Mouse (Mus musculus): ENCODE measurements at regions not wholly inside any gene's neighbourhood (a gene's known extent, or its start where the extent isn't known, plus 50 kb on each side); places are given as distances from the start of the nearest gene placed in this dataset.

GRCm38 (mm10) chr1:75704832-75705650 lies 159.0 kb downstream of the Slc4a3 start:
- H3K4me3 ChIP-seq (ENCODE audit: low read depth, low read length), result no peak overlapping the region
- H3K27me3 ChIP-seq (ENCODE audit: insufficient read depth, low read length), result no peaks in the 10 kb centered on the region
- ATAC-seq (ENCODE audit: low FRiP score) (no peak), DNase-seq (ENCODE audit: low spot score) (peak; percentile 19)
- TF ChIP-seq CTCF (IDR thresholded peaks at IDR 0.05), result no peak
- no peak overlapping the region for H3K9ac ChIP-seq (replicated peaks; ENCODE audit: low read length, poor library complexity, severe bottlenecking)
- H3K27ac ChIP-seq (ENCODE audit: low read depth, low read length), result no peak overlapping the region
- H3K9me3 ChIP-seq (ENCODE audit: low read length), result no peaks in the 10 kb centered on the region
- peak overlapping the region; percentile 31 for H3K4me2 ChIP-seq (ENCODE audit: low read depth, low read length, poor library complexity, severe bottlenecking)
- WGBS, result 38% methylated on average over 24 of the region's 24 CpGs
- no peaks in the 10 kb centered on the region for H3K4me1 ChIP-seq (ENCODE audit: insufficient read depth, low read length)
- no peaks in the 10 kb centered on the region for H3K36me3 ChIP-seq (ENCODE audit: insufficient read depth, low read length)

DNA sequence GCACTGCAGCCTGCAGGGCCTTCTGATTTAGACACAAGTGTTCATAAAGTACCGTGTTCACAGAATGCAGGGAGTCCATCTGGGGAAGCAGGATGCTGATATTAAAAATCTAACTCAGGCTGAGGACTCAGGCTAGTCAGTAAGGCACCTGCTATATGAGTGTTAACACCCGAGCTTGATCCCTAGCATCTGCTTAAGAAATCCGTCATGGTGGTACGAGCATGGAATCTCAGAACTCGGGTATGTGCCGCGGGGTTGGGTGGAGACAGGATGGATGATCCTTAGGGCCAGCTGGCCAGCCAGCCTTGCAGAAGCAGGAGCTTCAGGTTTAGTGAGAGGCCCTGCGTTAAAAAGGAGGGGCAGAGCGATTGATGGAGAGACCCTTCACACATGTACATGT lies 160.1 kb downstream of the Slc4a3 start:
- Histone ChIP-seq H3K9ac (replicated peaks; ENCODE audit: low read length, poor library complexity, severe bottlenecking) (no peak overlapping the region), H3K27me3 (ENCODE audit: insufficient read depth, low read length) (no peaks in the 10 kb centered on the region), H3K27ac (ENCODE audit: low read depth, low read length) (no peak overlapping the region), H3K4me2 (ENCODE audit: low read depth, low read length, poor library complexity, severe bottlenecking) (no peak overlapping the region), H3K4me1 (ENCODE audit: insufficient read depth, low read length) (no peaks in the 10 kb centered on the region), H3K4me3 (ENCODE audit: low read depth, low read length) (no peak overlapping the region), H3K9me3 (ENCODE audit: low read length) (no peaks in the 10 kb centered on the region), H3K36me3 (ENCODE audit: insufficient read depth, low read length) (no peaks in the 10 kb centered on the region)
- no peak for TF ChIP-seq CTCF (IDR thresholded peaks at IDR 0.05)
- WGBS, result 59% methylated on average over 9 of the region's 9 CpGs
- no peak for DNase-seq (ENCODE audit: low spot score)
- no peak for ATAC-seq (ENCODE audit: low FRiP score)

DNA sequence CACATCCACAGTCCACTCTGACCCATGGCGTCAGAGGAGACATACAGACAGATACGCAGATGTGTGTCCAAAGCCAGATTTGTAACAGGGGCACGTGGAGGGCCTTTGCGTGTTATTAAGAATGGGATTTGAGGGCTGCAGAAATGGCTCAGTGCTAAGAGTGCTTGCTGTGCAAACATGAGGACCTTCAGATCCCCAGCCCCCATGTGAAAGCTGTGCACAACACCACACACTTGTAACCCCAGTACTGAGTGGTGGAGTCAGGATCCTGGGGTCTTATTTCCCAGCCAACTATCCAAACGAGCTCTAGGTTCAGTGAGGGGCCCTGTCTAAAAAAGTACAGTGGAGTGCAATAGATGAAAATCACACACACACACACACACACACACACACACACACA lies 177.4 kb downstream of the Slc4a3 start:
- no peaks in the 10 kb centered on the region for H3K9me3 ChIP-seq (ENCODE audit: low read length)
- WGBS, result 90% methylated on average over 5 of the region's 5 CpGs
- no peaks in the 10 kb centered on the region for H3K4me1 ChIP-seq (ENCODE audit: insufficient read depth, low read length)
- no peaks in the 10 kb centered on the region for H3K36me3 ChIP-seq (ENCODE audit: insufficient read depth, low read length)
- no peaks in the 10 kb centered on the region for H3K27me3 ChIP-seq (ENCODE audit: insufficient read depth, low read length)
- H3K9ac ChIP-seq (replicated peaks; ENCODE audit: low read length, poor library complexity, severe bottlenecking), result no peak overlapping the region
- no peak overlapping the region for H3K4me3 ChIP-seq (ENCODE audit: low read depth, low read length)
- DNase-seq (ENCODE audit: low spot score) (no peak), ATAC-seq (ENCODE audit: low FRiP score) (no peak)
- H3K4me2 ChIP-seq (ENCODE audit: low read depth, low read length, poor library complexity, severe bottlenecking), result no peak overlapping the region
- H3K27ac ChIP-seq (ENCODE audit: low read depth, low read length), result no peak overlapping the region
- TF ChIP-seq CTCF (IDR thresholded peaks at IDR 0.05), result no peak

GRCm38 (mm10) chr1:75725329-75725728 lies 179.3 kb downstream of the Slc4a3 start:
- Histone ChIP-seq H3K27ac (ENCODE audit: low read depth, low read length) (no peak overlapping the region), H3K9me3 (ENCODE audit: low read length) (no peaks in the 10 kb centered on the region), H3K9ac (replicated peaks; ENCODE audit: low read length, poor library complexity, severe bottlenecking) (no peak overlapping the region), H3K4me1 (ENCODE audit: insufficient read depth, low read length) (no peaks in the 10 kb centered on the region), H3K4me3 (ENCODE audit: low read depth, low read length) (no peak overlapping the region), H3K4me2 (ENCODE audit: low read depth, low read length, poor library complexity, severe bottlenecking) (no peak overlapping the region), H3K36me3 (ENCODE audit: insufficient read depth, low read length) (no peaks in the 10 kb centered on the region), H3K27me3 (ENCODE audit: insufficient read depth, low read length) (no peaks in the 10 kb centered on the region)
- 50% methylated on average over 2 of the region's 2 CpGs for WGBS
- ATAC-seq (ENCODE audit: low FRiP score), result no peak
- no peak for TF ChIP-seq CTCF (IDR thresholded peaks at IDR 0.05)
- DNase-seq (ENCODE audit: low spot score), result no peak

DNA sequence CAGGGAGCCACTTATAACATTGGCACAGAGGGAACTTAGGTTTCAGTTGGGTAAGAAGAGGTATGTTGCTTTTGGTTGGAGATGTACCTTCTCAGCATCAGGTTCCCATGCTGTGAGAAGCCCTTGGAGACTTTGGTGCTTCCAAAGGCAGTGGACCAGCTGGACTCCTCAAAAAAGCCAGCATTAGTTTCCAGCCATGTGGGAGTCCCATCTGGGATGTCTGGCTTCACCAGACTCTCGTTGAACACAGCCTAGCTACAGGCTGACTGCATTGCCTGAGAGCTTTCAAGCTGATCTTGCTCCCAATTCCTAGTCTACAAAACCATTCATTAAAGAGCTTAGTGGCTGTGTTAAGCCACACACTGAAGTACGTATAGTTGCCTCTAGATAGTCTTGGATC lies 182.8 kb downstream of the Slc4a3 start:
- Histone ChIP-seq H3K36me3 (ENCODE audit: insufficient read depth, low read length) (no peaks in the 10 kb centered on the region), H3K9ac (replicated peaks; ENCODE audit: low read length, poor library complexity, severe bottlenecking) (no peak overlapping the region), H3K27me3 (ENCODE audit: insufficient read depth, low read length) (no peaks in the 10 kb centered on the region), H3K9me3 (ENCODE audit: low read length) (no peaks in the 10 kb centered on the region), H3K4me3 (ENCODE audit: low read depth, low read length) (no peak overlapping the region), H3K27ac (ENCODE audit: low read depth, low read length) (no peak overlapping the region), H3K4me1 (ENCODE audit: insufficient read depth, low read length) (no peaks in the 10 kb centered on the region), H3K4me2 (ENCODE audit: low read depth, low read length, poor library complexity, severe bottlenecking) (no peak overlapping the region)
- 72% methylated on average over 2 of the region's 2 CpGs for WGBS
- no peak for TF ChIP-seq CTCF (IDR thresholded peaks at IDR 0.05)
- DNase-seq (ENCODE audit: low spot score) (no peak), ATAC-seq (ENCODE audit: low FRiP score) (no peak)

GRCm38 (mm10) chr1:75733791-75734190 lies 187.7 kb downstream of the Slc4a3 start:
- ATAC-seq (ENCODE audit: low FRiP score) (no peak), DNase-seq (ENCODE audit: low spot score) (no peak)
- Histone ChIP-seq H3K27me3 (ENCODE audit: insufficient read depth, low read length) (no peaks in the 10 kb centered on the region), H3K9ac (replicated peaks; ENCODE audit: low read length, poor library complexity, severe bottlenecking) (no peak overlapping the region), H3K27ac (ENCODE audit: low read depth, low read length) (no peak overlapping the region), H3K36me3 (ENCODE audit: insufficient read depth, low read length) (no peaks in the 10 kb centered on the region), H3K9me3 (ENCODE audit: low read length) (no peaks in the 10 kb centered on the region), H3K4me1 (ENCODE audit: insufficient read depth, low read length) (no peaks in the 10 kb centered on the region), H3K4me2 (ENCODE audit: low read depth, low read length, poor library complexity, severe bottlenecking) (no peak overlapping the region), H3K4me3 (ENCODE audit: low read depth, low read length) (no peak overlapping the region)
- TF ChIP-seq CTCF (IDR thresholded peaks at IDR 0.05), result no peak
- WGBS, result 44% methylated on average over 4 of the region's 4 CpGs

Measured in midbrain, postnatal 0 days (tissue).